Mouse (Mus musculus) kidney, adult 2 months (tissue): ENCODE results near the gene Kifc3.

Experiments
- CTCF ChIP-seq: fragments of 200-500 bp; conservative IDR thresholded peaks from 2 replicates; pipeline ENCODE4 v1.5.1; 2011; ENCODE audit warnings: low read depth, mild to moderate bottlenecking, control low read depth, low read length, moderate library complexity, mixed read lengths; ENCODE audit not compliant: insufficient read depth, insufficient read length
- POLR2A ChIP-seq: fragments of 200-500 bp; IDR thresholded peaks from one replicate; pipeline ENCODE4 v1.6.1; 2011; ENCODE audit warnings: low read depth, low read length, control low read depth

DNA sequence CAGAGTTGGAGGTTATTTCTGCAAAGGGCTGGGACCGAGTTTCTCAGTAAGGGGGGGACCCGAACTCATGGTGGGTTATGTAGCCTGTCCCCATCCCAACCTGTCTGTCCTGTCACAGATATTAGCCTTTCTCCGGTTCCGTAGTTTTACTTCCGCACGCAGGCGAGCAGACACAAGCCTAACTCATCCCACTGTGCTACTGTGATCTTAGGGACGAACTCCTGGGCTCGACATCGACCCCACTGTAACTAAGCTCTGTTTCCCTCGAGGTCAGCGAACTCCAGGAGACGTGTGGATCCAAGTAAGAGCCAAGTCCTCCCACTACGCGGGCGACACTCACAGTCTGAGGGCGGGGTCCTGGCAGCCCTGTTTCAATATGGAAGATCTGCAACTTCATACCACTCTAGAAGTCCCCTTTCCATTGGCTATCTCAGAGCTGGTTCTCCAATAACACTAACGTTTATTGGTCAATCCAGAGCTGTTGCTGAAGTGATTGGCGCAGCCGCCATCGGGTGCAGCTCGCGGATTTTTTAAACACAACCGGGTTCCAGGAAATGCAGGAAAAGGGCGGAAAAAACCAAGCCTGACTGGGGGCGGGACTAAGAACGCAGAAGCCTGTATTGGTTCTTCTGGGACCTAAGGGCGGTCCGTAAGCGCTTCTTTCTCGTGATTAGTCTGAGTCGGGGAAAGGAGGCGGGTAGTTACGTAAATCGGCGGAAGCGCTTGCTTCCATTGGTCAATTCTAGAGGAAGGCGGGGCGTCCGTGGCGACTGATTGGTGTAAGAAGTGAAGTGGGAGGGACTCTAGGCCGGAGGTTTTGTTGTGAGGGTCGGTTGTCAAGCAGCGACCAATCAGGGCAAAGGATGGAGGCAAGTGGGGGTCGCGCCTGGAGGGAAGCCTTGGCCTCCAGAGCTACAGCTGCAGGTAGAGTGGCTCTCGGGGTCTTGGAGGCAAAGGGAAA lies 122.0 kb downstream of the Kifc3 start, which contains the start of gene Katnb1:
- no peak for TF ChIP-seq CTCF
- TF ChIP-seq POLR2A, result peak; percentile 88
